Mouse (Mus musculus) c-Kit-positive CD71-negative TER-119-negative erythroid progenitor cells, embryonic 14.5 days (primary cell): ENCODE measurements around the gene Mrm3.
"Not testable (repeated sequence)": the region's sequence is repeated elsewhere in the genome, so short reads cannot be mapped to it uniquely, and the experiment has no call there.

Experiments
- DNase-seq: peaks from one replicate; pipeline ENCODE4 v3.0.0-alpha.2; 2013; ENCODE audit warnings: low read depth

Mrm3 gene

DNA sequence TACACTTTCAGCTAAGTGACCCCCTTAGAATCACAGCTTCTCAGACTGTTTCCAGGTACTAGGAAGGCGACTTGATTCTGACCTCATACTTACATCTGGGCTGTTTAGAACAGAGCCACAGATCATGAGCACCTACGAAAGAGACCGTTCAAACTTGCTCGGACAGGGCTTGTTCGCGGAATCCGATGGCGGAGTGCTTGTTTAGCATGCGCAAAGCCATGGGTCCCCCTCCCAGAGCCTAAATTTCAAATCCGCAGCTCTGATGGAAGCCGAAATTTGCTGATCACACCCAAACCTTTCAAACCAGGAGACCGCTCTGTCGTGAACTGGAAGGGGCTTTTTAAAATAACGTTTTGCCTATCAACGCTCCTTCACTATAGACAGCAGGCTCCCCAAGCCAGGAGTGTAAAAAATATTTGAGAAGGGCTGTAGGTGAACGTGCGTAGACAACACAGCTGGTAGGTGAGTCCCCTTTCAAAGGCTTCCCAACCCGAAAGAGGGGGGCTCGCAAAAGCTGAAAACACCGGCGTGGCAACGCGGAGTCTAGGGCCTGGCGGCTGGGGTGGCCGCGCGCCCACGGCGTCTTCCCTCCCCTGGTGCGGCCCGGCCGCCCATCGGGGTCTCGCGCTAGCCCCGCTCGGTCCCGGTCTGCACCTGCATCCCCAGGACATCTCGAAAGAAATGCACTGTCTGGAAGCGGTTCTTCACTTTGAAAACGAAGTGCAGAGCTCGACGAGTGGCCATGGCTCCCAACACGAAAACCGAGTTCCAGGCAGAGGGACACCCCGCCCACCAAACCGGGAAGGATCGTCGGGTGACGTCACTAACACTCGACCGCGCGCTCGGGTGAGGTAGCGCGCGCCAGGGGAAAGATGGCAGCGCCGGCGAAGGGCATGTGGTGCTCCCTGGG, at the start of gene Mrm3, which contains the start of gene Glod4:
TSS of gene Mrm3 (plus strand) at position 815 of the 910 bp plus-strand sequence.
TSS of gene Glod4 (minus strand) at position 825 of the 910 bp plus-strand sequence.
- peak; percentile 82 for DNase-seq

DNA sequence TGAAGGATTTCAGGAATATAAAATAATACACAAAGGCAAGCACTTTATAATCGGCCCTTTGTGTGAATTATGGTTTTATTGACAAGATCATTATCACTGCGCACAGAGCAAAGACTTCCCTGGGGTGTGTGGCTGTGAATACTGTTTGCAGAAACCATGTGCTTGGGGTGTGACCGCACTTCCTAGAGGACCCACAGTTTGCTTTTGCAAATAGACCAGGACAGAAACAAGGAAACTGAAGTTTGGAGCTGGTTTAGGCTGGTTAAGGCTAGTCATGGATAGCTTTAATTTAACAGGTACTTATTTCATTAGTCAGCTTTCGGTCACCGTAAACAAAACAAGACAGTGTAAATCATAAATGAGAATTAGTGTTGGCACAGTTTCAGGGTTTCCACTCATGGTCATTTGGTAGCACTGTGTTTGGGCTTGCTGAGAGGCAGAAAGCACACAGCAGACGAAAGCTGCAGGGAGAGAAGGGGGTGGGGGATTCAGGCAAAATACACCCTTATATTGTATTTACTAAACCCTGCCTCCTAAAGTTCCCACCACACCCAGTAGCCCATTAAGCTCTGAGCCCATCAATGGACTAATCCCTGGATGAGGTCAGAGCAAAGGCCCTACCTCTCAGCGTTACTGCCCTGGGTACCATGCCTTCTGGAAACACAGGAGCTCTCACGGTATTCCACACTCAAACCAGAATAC, 47.1 kb upstream of the Mrm3 start:
- DNase-seq, result no peak

DNA sequence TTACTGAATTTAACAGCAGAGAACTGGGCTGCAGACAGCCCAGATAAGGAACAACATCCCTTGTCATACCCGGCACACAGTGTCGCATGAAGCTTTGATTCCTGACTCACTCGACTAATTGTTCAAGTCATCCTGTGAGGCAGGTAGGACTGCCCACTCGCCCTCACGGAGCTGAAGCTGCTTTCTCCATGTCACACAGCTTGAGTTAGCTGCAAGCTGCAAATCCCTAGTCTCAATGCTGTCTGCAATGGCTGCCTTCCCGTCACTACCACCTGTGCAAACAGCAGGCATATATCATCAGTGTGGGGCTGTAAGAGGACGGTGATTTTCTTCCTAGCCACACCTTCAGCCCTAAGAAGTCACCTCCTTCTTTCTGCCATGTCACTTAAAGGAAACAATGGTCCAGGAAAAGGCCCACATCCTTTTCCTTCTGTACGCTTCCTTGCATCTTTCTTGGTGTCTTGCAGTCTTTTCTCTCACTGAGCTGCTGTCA, 46.5 kb upstream of the Mrm3 start:
- no peak for DNase-seq

DNA sequence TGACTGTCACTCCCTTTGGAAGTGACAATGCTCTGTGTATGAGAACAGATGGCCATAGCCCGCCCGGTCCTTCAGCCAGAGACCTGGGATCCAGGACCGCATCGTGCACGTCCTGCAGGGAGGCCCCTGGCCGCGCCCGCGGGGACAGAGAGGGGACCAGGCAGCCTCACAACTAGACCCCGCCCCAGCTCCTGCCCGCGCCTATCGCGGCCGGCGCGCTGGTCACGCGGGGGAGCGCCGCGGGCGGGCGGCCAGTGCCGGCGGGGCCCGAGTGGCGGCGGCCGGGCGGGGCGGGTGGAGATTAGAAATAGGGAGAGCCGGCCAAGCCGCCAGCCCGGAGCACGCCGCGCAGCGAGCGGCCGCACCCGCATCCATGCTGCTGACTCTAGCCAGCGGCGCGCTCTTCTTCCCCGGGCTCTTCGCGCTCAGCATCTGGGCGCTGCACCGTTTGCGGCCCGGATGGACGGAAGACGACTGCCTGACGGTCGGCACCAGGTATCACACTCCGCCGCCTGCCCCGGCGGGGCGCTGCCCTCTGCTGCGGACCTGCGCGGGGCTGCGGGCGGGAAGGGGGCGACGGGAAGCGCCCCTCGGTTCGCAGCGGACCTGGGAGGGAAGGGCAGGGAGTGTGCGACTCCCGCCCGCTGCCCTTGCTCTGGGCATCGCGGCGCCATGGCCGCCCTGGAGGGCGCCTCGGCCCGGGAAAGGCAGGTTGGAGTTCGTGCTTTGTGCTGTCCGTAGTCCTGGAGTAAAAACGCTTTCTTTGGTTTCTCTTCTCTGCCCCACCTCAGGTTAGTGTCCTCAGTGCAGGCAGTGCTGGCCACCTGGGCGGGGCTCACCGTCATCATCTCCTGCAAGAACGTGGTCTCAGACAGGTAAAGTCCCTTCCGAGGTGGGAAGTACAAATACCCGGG, 41.5 kb upstream of the Mrm3 start:
- DNase-seq, result no peak

DNA sequence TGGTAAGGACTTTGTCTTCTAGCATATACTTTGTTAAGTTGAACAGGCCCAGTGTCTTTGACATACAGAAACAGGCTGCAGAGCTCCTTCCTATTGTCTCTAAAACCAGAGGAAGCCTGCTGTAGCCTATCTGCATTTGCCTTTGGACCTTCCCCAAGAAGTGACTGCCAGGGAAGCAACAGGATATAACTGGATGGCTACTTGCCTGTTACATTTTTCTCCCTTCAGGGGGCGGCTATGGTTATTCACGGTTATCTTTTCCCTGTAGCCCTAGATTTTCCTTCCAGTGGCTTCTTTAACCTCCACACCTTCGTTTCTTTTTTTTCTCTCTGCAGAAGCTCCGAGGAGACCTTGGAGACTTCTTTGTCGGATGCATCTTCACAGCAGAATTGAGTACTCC, 36.7 kb upstream of the Mrm3 start:
- DNase-seq, result no peak

DNA sequence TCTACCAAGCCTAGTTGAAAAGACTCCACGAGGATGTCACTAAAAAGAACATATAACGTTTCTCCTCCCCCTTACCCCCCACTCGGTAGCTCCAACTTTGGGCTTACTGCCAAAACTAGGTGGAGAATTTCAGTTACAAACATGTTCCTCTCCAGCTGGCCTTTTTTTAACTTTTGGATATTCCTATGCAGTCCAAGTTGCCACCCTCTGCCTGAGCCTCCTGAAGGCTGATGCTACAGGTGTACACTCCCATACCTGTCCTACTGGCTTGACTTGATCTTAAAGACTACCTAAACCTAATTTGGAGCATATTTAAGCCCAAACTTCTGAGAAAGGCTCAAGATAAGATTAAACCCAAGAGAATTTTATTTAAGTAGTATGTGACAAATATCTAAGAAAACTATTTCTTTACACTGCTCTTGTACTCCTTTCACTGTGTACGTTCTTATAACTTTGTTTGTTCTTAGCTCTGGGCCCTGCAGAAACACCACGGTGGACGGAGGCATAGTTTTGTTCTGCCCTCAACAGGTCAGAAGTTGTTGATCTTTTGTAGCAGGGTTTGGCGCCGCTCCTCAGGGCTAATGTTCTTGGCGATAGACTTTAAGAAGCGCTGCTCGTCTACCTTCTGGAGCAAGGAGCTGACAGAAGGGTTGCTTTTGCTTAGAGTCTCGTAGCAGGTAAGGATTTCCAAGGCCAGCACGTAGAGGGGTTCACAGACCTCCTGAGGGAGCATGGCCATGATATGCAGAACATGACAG, 33.1 kb upstream of the Mrm3 start:
- DNase-seq, result no peak

DNA sequence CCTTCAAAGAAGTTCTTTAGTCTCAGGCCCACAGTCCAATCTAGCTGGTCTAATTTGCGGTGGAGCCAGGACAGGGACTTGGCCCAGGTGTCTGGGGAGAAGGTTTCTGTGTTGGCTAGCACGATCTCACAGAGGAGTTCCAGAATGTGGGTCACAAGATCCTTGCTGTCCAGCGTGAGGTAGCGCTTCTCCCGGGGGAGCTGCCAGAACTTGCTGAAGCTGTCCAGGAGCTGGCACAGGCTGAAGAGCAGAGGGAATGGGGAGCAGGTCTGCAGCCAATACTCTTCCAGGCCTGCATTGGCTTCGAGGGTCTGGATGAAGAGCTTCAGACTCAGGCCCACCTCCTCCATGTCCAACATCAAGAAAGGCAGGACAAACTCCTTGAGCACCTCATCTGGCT, 31.9 kb upstream of the Mrm3 start:
- DNase-seq, result not testable (repeated sequence)

DNA sequence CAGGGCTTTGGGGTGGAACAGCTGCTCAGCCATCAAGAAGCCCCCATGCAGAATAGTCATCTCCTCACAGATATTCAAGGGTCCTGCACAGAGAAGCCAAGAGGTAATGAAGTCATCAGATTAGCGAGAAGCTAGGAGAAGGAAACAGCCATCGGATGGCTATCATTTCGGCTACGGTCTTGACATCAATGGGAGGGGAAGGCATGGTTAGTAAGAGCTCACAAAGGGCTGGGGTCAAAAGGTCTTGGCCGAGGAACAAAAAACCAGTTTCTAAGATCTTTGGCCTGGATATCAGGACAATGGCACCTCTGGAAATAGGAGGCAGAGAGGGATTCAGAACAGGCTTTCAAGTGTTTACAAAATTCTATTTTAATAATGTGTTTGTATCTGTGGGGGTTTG, 29.7 kb upstream of the Mrm3 start:
- no peak for DNase-seq

DNA sequence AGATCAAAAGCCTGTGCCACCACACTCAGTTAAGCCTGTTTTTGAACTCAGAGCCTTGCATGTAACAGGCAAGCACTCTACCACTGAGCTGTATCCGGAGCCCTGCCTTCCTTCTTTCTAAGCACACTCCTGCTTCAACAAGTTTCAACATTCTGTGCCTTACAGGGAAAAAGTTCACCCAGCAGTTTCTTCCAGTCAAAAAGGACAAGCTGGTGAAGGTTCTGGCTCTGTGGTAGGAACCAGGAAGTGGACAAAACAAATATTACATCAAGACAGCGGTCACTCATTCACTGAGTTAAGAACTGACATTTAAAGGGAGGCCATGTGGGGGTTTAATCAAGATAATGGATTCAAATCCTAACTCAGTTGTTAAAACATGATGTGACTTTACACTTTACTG, 28.5 kb upstream of the Mrm3 start:
- DNase-seq, result no peak

DNA sequence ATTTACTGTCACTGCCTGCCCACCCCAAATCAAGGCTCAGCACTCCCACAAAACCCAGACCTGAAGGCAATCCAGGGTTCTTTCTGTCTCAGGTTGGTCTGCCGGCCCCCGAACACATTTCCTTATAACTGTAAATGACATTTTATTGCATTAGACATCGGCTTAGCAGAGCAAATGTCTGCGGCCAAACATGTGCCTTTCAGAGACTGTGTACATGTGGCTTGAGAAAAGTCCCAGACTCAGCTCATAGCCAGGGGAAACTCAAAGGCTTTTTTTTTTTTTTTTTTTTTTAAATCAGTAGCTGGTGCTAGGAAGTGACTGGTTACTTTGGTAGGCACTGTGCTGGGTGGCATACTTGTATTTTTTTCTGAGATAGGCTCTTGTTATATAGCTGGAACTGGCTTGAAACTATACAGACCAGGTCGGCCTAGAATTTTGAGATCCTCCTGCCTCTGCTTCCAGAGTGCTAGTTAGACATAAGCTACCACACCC, 27.4 kb upstream of the Mrm3 start:
- DNase-seq, result no peak

DNA sequence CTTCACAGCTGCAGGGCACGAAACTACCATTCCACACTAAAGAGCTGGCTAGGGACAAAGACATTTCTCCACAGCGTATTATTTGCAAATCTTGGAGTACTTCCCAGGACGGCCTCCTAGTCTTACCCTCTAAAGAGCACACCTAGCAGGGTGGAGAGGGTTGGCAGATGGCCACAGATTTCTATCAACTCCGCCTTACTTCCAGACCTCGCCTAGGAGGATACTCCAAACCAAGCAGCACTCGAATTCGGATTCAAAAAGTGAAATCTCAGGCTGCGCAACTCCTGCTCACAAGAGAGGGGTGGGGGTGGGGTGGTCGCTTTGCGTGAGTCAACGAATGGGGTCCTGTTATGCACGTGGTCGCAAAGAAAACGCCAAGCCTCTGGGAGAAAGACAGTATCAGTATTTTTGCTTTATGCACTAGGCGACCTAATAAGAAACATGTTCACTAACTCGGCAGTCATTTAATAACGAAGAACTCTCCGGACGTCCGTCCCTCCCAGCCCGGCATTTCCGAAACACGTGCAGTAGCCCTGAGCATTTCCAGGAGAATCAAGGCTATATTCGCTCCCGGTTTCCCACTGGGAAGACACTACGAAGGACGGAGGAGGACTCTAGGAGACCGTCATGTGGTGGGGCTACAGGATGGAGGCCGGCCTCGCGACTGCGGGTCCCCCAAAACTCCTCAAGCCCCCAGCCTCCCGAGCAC, 26.7 kb upstream of the Mrm3 start:
- no peak for DNase-seq

DNA sequence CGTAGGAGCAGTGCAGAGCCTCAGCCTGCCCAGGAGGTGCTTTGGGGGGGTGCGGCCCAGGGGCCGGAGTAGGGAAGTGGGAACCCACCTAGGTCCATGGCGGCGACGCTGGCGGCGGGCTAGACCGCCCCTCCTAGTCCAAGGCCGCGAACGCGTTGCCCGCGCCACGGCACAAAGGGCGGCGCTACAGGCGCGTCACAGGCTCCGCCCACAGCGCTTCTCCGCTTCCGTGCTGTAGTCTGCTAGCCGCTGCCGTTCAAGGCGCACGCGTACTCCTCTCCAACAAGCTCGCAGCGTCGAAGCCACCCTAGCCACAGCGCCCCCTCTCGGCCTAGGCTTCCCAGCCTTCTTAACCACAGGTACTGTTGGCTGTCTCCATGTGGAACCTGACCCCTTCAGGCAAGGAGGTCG, 26.1 kb upstream of the Mrm3 start, which contains the start of the genes Dbil5 and Gemin4:
TSS of gene Dbil5 (plus strand) at position 219 of the 411 bp plus-strand sequence.
TSS of gene Gemin4 (minus strand) at position 275 of the 411 bp plus-strand sequence.
- DNase-seq, result peak; percentile 99

DNA sequence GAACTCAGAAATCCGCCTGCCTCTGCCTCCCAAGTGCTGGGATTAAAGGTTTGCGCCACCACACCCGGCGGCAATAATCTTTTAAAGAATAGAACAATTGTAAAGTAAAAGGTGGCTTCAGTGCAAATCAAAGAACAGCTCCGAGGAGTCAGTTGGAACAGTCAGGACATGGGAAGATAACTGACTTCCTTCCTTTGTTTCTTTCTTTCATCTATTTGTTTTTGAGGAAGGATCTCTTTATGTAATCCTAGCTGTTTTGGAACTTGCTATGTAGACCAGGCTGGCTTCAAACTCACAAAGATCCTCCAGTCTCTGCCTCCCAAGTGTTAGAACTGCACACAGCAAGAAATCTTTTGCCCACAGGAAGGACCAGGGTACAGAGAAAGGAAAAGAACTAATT, 18.9 kb upstream of the Mrm3 start:
- DNase-seq, result no peak

DNA sequence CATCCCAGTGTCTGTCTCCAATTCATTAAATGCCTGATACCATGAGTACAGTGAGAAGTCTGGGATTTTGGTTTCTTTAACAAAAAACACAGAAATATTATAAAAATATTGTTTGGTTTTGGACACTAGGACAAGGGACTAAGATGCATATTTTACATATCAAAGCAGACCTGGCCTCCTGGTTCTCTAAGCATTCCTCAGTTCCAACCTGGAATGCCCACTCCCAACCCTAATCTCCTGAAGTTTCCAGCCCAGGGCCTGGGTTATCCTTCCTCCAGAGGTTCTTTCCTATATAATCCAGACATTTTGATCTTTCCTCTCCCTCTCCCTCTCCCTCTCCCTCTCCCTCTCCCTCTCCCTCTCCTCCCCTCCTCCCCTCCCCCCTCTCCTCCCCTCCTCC, 18.5 kb upstream of the Mrm3 start:
- DNase-seq, result no peak

DNA sequence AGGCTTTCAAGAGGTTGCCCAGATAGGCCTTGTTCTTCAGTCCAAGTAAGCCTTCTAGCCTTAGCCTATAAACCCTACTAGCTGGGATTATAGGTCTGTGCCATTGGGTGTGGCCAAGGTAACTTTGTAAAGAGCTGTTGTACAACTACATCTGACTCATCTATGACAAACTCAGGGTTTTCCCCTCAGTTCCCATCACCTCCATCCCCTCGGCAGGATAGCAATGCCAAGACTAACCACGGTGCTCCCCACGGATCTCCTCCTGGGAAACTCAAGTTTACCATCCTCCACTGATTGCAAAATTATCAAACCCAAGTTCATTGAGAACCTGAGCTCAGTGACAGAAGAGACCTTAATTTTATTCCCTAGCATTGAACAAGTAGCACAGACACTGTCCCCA, 7.4 kb upstream of the Mrm3 start:
- no peak for DNase-seq

DNA sequence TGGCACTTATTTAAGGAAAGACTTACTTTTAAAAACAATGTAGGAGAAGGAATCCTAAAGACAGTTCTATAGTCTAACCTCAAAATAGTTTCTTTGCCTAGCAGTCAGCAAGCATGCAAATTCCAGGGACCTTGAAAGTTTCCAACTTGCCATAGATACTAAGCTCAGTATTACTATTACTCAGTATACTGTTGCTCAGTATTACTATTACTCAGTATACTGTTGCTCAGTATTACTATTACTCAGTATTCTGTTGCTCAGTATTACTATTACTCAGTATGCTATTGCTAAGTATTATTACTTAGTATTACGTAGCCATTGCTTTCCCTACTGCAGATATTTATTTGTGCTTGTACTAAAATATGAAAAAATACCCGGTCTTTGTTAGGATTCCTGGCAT, 3.8 kb upstream of the Mrm3 start:
- no peak for DNase-seq

DNA sequence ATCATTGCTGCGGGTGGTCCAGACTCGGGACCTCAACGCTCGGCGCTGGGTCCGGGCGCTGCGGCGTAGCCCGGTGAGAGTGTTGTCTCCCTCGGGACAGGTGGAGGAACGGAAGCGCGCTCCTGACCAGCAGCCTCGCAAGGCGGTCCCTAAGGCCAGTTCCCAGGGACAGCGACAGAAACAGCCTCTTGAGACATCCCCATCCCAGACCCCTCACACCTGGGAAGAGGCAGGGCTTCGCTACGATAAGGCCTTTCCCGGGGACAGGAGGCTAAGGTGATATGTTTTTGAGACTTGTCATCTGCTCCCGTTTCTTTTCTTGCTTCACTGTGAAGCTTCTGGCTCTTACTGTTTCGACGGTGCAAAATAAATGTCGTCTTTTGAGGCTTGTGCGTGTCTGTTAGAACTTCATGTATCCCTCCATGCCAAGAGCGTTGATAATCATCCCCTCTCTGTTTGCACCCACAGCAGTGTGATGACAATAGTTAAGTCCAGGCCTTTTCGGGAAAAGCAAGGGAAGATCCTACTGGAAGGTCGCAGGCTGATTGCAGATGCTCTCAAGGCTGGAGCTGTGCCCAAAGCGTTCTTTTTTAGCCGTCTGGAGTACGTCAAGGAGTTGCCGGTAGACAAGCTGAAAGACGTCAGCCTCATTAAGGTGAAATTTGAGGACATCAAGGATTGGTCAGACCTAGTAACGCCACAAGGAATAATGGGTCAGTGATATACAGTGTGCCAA, 464 bp downstream of the Mrm3 start:
- DNase-seq, result no peak

DNA sequence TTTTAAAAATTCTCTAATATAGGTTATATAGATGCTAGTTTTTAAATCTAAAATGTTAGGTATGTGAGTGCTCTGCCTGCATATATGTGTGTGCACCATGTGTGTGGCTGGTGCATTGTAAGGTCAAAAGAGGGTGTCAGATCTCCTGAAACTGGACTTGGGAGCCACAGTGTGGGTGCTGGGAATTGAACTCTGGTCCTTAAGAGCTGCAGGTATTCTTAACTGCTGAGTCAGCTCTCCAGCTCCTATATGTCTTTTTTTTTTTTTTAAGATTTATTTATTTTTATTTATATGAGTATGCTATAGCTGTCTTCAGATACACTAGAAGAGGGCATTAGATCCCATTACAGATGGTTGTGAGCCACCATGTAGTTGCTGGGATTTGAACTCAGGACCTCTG, 2.9 kb downstream of the Mrm3 start:
- no peak for DNase-seq

DNA sequence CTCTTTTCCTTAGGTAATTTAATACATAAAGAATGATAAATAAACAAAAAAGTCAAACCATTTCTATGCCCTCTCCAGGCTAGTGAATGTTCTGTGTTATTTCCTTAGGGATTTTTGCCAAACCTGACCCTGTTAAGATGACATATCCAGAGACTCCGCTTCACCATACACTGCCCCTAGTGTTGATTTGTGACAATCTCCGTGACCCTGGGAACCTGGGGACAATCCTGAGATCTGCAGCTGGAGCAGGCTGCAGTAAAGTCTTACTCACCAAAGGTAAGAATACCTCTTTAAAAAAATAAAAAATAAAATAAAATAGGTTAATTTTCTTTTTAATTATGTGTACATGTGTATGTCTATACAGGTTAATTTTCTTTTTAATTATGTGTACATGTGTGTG, 3.7 kb downstream of the Mrm3 start:
- DNase-seq, result no peak

DNA sequence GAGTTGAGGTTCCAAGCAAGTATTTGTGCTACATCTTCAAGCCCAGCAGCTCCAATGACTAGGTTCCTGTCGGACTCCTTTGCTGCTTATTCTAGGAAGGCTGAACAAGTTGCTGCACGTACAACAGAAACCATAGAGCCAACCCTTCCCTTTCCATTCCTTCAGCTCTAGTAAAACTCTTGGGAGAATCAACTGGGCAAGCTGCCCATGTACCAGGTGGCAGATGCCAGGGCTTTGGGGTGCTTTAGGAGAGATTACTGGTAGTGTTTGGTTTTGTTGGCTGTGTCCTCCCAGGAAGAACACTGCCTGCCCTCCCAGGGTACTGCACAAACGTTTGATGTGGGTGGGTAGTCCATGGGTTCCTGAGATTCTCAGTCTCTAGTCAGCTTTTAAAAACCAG, 8.5 kb downstream of the Mrm3 start:
- DNase-seq, result no peak
